Mouse (Mus musculus): ENCODE data around the gene 4930415O20Rik. TPM values are rescaled to one million over a fixed set of nuclear protein-coding genes. Genes with fewer than 3 reads are reported as not detected.

Gene 4930415O20Rik
- polyA plus RNA-seq (2014; fragmentation: Nextera tagmentation; extraction: Ambion mirVana), result not detected in 2 replicates

GRCm38 (mm10) chr15:98570873-98571538, at the start of gene 4930415O20Rik, which contains the start of gene Ccnt1:
TSS of gene 4930415O20Rik (plus strand) at chr15:98571004.
TSS of gene Ccnt1 (minus strand) at chr15:98570923.
- 82% methylated on average over 10 of the region's 10 CpGs for WGBS
- no peak for ATAC-seq (ENCODE audit: low FRiP score)
- DNase-seq (ENCODE audit: low spot score), result no peak
- H3K9ac ChIP-seq, result no peak within 1 kb of the TSS
- H3K27ac ChIP-seq, result no peak within 1 kb of the TSS
- H3K4me3 ChIP-seq (replicated peaks; ENCODE audit: low read length), result no peak within 1 kb of the TSS
- H3K27me3 ChIP-seq (ENCODE audit: control insufficient read depth, insufficient read depth, low read length), result no peaks in the 10 kb centered on the region
- peaks cover 18% of the 10 kb centered on the region for H3K4me1 ChIP-seq (replicated peaks; ENCODE audit: control insufficient read depth, insufficient read depth, low read length)
- H3K9me3 ChIP-seq (ENCODE audit: control insufficient read depth, low read length), result no peaks in the 10 kb centered on the region
- no peaks in the 10 kb centered on the region for H3K36me3 ChIP-seq (replicated peaks; ENCODE audit: control insufficient read depth, insufficient read depth)
- H3K4me2 ChIP-seq (replicated peaks), result no peak within 1 kb of the TSS

DNA sequence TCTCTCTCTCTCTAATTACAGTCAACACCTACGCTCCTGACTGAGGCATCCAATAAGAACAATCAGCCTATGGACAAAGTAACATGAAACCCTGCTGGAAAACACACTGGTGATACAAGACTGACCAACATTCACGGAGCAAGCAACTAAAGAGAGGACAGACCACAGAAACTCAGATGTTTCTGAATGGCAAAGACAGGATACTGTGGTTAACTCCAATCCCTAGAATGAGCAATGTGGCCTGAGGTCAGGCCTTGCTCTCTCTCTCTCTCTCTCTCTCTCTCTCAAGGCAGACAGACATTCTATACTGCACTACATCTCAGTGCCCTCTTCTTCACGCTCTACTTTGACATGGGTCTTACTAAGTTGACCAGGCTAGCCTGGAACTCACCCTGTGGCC, 49.6 kb upstream of the 4930415O20Rik start:
- Histone ChIP-seq H3K9ac (no peak overlapping the region), H3K4me1 (replicated peaks; ENCODE audit: control insufficient read depth, insufficient read depth, low read length) (no peaks in the 10 kb centered on the region), H3K27ac (no peak overlapping the region), H3K4me3 (replicated peaks; ENCODE audit: low read length) (no peak overlapping the region), H3K9me3 (ENCODE audit: control insufficient read depth, low read length) (no peaks in the 10 kb centered on the region), H3K27me3 (ENCODE audit: control insufficient read depth, insufficient read depth, low read length) (no peaks in the 10 kb centered on the region), H3K4me2 (replicated peaks) (no peak overlapping the region), H3K36me3 (replicated peaks; ENCODE audit: control insufficient read depth, insufficient read depth) (peaks cover 85% of the 10 kb centered on the region)
- DNase-seq (ENCODE audit: low spot score), result no peak
- 92% methylated on average over 3 of the region's 3 CpGs for WGBS
- ATAC-seq (ENCODE audit: low FRiP score), result no peak

GRCm38 (mm10) chr15:98526057-98526456, 44.7 kb upstream of the 4930415O20Rik start:
- WGBS, result 51% methylated on average over 5 of the region's 5 CpGs
- Histone ChIP-seq H3K36me3 (replicated peaks; ENCODE audit: control insufficient read depth, insufficient read depth) (peaks cover 99% of the 10 kb centered on the region), H3K27ac (no peak overlapping the region), H3K4me1 (replicated peaks; ENCODE audit: control insufficient read depth, insufficient read depth, low read length) (no peaks in the 10 kb centered on the region), H3K4me2 (replicated peaks) (no peak overlapping the region), H3K4me3 (replicated peaks; ENCODE audit: low read length) (no peak overlapping the region), H3K27me3 (ENCODE audit: control insufficient read depth, insufficient read depth, low read length) (no peaks in the 10 kb centered on the region), H3K9ac (no peak overlapping the region), H3K9me3 (ENCODE audit: control insufficient read depth, low read length) (no peaks in the 10 kb centered on the region)
- DNase-seq (ENCODE audit: low spot score), result no peak
- ATAC-seq (ENCODE audit: low FRiP score), result no peak

GRCm38 (mm10) chr15:98527056-98527771, 43.6 kb upstream of the 4930415O20Rik start:
- 87% methylated on average over 5 of the region's 5 CpGs for WGBS
- ATAC-seq (ENCODE audit: low FRiP score), result no peak
- H3K27me3 ChIP-seq (ENCODE audit: control insufficient read depth, insufficient read depth, low read length), result no peaks in the 10 kb centered on the region
- no peak overlapping the region for H3K27ac ChIP-seq
- H3K4me3 ChIP-seq (replicated peaks; ENCODE audit: low read length), result no peak overlapping the region
- H3K9me3 ChIP-seq (ENCODE audit: control insufficient read depth, low read length), result no peaks in the 10 kb centered on the region
- H3K9ac ChIP-seq, result no peak overlapping the region
- no peak for DNase-seq (ENCODE audit: low spot score)
- H3K4me1 ChIP-seq (replicated peaks; ENCODE audit: control insufficient read depth, insufficient read depth, low read length), result peaks cover 6% of the 10 kb centered on the region
- H3K4me2 ChIP-seq (replicated peaks), result no peak overlapping the region
- H3K36me3 ChIP-seq (replicated peaks; ENCODE audit: control insufficient read depth, insufficient read depth), result peaks cover 96% of the 10 kb centered on the region

GRCm38 (mm10) chr15:98528066-98528563, 42.7 kb upstream of the 4930415O20Rik start:
- Histone ChIP-seq H3K27me3 (ENCODE audit: control insufficient read depth, insufficient read depth, low read length) (no peaks in the 10 kb centered on the region), H3K4me1 (replicated peaks; ENCODE audit: control insufficient read depth, insufficient read depth, low read length) (peaks cover 14% of the 10 kb centered on the region), H3K27ac (no peak overlapping the region), H3K4me2 (replicated peaks) (no peak overlapping the region), H3K9me3 (ENCODE audit: control insufficient read depth, low read length) (no peaks in the 10 kb centered on the region), H3K36me3 (replicated peaks; ENCODE audit: control insufficient read depth, insufficient read depth) (peaks cover 91% of the 10 kb centered on the region), H3K4me3 (replicated peaks; ENCODE audit: low read length) (no peak overlapping the region), H3K9ac (no peak overlapping the region)
- WGBS, result 92% methylated on average over 5 of the region's 5 CpGs
- no peak for ATAC-seq (ENCODE audit: low FRiP score)
- no peak for DNase-seq (ENCODE audit: low spot score)

DNA sequence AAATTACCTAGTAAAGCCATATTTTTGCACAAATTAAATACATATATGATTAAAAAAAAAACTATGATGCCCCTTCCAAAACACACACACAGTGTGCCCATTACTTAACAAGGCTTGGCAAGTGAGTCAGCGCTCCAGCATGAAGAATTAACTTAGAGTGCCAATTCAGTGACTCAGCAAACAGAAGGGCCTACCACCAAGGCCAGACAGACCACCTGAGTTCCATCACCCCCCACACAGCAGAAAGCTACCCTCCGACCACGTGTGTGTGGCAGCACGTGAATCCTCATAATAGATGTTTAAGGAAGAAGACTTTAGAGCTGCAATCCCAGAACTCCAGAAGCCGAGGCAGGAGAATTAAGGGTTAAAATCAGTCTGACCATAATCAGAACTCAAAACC, 38.5 kb upstream of the 4930415O20Rik start:
- Histone ChIP-seq H3K27ac (no peak overlapping the region), H3K4me1 (replicated peaks; ENCODE audit: control insufficient read depth, insufficient read depth, low read length) (peaks cover 14% of the 10 kb centered on the region), H3K9ac (peak overlapping the region; percentile 88), H3K9me3 (ENCODE audit: control insufficient read depth, low read length) (no peaks in the 10 kb centered on the region), H3K36me3 (replicated peaks; ENCODE audit: control insufficient read depth, insufficient read depth) (peaks cover 50% of the 10 kb centered on the region), H3K4me3 (replicated peaks; ENCODE audit: low read length) (peak overlapping the region; percentile 90), H3K27me3 (ENCODE audit: control insufficient read depth, insufficient read depth, low read length) (no peaks in the 10 kb centered on the region), H3K4me2 (replicated peaks) (peak overlapping the region; percentile 94)
- 35% methylated on average over 5 of the region's 5 CpGs for WGBS
- ATAC-seq (ENCODE audit: low FRiP score) (no peak), DNase-seq (ENCODE audit: low spot score) (no peak)

DNA sequence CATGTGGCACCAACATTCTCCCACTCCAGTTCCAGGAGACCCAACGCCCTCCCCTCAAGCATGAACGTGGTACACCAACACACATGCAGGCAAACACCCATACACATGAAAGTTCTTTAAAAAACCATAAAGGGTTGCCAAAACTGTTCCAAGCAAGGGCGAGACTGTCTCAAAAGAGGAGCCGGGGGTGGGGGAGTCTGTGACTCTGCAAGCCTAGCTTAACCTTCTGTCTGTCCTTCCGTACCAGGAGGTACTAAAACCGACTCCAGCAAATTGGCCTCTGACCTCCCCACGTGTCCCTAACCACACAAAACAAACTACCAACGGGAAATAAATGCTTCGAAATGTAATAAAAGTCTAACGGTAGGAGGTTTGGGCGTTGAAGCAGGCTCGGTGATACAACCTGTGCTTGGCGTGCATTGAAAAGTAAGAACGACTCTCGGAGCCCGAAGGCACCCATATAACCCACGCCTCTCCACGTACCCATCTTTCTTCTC, 37.7 kb upstream of the 4930415O20Rik start:
- peaks cover 14% of the 10 kb centered on the region for H3K4me1 ChIP-seq (replicated peaks; ENCODE audit: control insufficient read depth, insufficient read depth, low read length)
- under 1% methylated on average over 18 of the region's 18 CpGs for WGBS
- no peaks in the 10 kb centered on the region for H3K27me3 ChIP-seq (ENCODE audit: control insufficient read depth, insufficient read depth, low read length)
- peak overlapping the region; percentile 100 for H3K27ac ChIP-seq
- peak overlapping the region; percentile 90 for H3K4me3 ChIP-seq (replicated peaks; ENCODE audit: low read length)
- ATAC-seq (ENCODE audit: low FRiP score), result no peak
- H3K9ac ChIP-seq, result peak overlapping the region; percentile 88
- peak overlapping the region; percentile 94 for H3K4me2 ChIP-seq (replicated peaks)
- no peaks in the 10 kb centered on the region for H3K9me3 ChIP-seq (ENCODE audit: control insufficient read depth, low read length)
- peaks cover 42% of the 10 kb centered on the region for H3K36me3 ChIP-seq (replicated peaks; ENCODE audit: control insufficient read depth, insufficient read depth)
- DNase-seq (ENCODE audit: low spot score), result no peak

DNA sequence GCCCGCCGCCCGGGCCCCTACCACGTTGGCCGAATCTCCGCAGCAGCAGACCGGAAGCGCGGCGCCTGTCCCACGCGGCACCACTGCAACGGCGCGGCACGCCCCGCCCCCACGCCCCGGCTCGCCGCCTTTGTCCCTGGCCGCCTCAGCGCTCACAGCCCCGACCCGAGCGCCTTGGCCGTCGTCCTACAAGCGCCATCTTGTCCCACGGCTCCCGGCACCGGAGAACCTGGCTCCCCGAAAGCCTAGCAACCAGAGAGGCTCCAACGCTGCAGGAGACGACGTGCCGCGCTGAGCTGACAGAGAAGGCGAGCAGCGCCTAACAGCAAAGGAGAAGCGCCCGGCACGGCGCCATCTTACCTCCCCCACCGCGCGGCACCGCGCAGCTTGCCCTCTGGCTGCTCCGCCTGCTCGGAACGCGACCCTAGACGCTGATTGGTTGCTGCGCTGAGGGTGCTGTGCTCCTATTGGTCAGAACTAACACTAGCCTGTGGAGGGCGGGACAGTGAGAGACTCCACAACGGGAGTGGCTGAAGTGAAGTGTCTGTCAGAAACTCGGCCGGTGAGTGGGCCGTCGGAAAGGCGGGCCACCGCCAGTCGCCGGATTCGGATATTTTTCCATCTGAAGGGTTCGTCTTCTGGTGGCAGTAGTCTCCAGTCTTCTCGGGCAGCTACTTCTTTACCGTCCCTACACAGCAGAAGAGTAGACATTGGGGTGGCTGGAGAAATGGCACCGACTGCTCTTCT, 36.8 kb upstream of the 4930415O20Rik start, which contains the start of gene Kansl2:
TSS of gene Kansl2 (minus strand) at position 384 of the 747 bp plus-strand sequence.
- H3K27me3 ChIP-seq (ENCODE audit: control insufficient read depth, insufficient read depth, low read length), result no peaks in the 10 kb centered on the region
- H3K4me3 ChIP-seq (replicated peaks; ENCODE audit: low read length), result peak within 1 kb of the TSS; percentile 90
- H3K4me1 ChIP-seq (replicated peaks; ENCODE audit: control insufficient read depth, insufficient read depth, low read length), result peaks cover 14% of the 10 kb centered on the region
- no peaks in the 10 kb centered on the region for H3K9me3 ChIP-seq (ENCODE audit: control insufficient read depth, low read length)
- peak within 1 kb of the TSS; percentile 94 for H3K4me2 ChIP-seq (replicated peaks)
- H3K9ac ChIP-seq, result peak within 1 kb of the TSS; percentile 88
- peak; percentile 100 for ATAC-seq (ENCODE audit: low FRiP score)
- H3K36me3 ChIP-seq (replicated peaks; ENCODE audit: control insufficient read depth, insufficient read depth), result peaks cover 36% of the 10 kb centered on the region
- H3K27ac ChIP-seq, result peak within 1 kb of the TSS; percentile 100
- DNase-seq (ENCODE audit: low spot score), result peak; percentile 98
- WGBS, result under 1% methylated on average over 69 of the region's 70 CpGs

DNA sequence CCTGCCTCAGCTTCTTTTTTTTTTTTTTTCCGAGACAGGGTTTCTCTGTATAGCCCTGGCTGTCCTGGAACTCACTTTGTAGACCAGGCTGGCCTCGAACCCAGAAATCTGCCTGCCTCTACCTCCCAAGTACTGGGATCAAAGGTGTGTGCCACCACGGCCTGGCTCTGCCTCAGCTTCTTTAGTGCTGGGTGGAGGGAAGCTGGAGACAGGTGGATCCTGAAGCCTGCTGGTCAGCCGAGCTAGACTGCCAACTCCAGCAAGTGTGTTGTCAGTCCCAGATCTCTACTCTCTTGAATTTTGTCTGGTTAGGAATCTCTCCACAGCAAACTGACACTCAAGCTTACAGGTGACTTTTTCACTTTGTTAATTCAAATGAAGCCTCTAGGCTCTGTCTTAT, 34.9 kb upstream of the 4930415O20Rik start:
- no peak overlapping the region for H3K4me2 ChIP-seq (replicated peaks)
- no peak overlapping the region for H3K4me3 ChIP-seq (replicated peaks; ENCODE audit: low read length)
- peaks cover 14% of the 10 kb centered on the region for H3K4me1 ChIP-seq (replicated peaks; ENCODE audit: control insufficient read depth, insufficient read depth, low read length)
- no peaks in the 10 kb centered on the region for H3K27me3 ChIP-seq (ENCODE audit: control insufficient read depth, insufficient read depth, low read length)
- H3K9me3 ChIP-seq (ENCODE audit: control insufficient read depth, low read length), result no peaks in the 10 kb centered on the region
- no peak overlapping the region for H3K27ac ChIP-seq
- no peak for DNase-seq (ENCODE audit: low spot score)
- WGBS, result 89% methylated on average over 4 of the region's 4 CpGs
- no peak for ATAC-seq (ENCODE audit: low FRiP score)
- H3K9ac ChIP-seq, result no peak overlapping the region
- H3K36me3 ChIP-seq (replicated peaks; ENCODE audit: control insufficient read depth, insufficient read depth), result peaks cover 19% of the 10 kb centered on the region
